Mouse (Mus musculus) liver, adult 2 months (tissue): ENCODE measurements at regions not wholly inside any gene's neighbourhood (a gene's known extent, or its start where the extent isn't known, plus 50 kb on each side); places are given as distances from the start of the nearest gene placed in this dataset.
"Not testable (repeated sequence)": the region's sequence is repeated elsewhere in the genome, so short reads cannot be mapped to it uniquely, and the experiment has no call there.

Experiments
- CTCF ChIP-seq: fragments of 200-500 bp; IDR thresholded peaks from 2 replicates; pipeline ENCODE4 v1.5.1; 2011; ENCODE audit warnings: low read depth, low read length, control low read depth
- POLR2A ChIP-seq: fragments of 200-500 bp; IDR thresholded peaks from 2 replicates; pipeline ENCODE4 v1.6.1; 2011; ENCODE audit warnings: low read length, control low read depth; ENCODE audit not compliant: insufficient read depth; ENCODE audit errors: extremely low read depth

GRCm38 (mm10) chr12:114012860-114013259, 469.2 kb downstream of the Adam6a start:
- peak; percentile 50; the same call in 1 of the 2 replicates for TF ChIP-seq CTCF
- not testable (repeated sequence) for TF ChIP-seq POLR2A
